Mouse (Mus musculus) embryonic facial prominence, embryonic 10.5 days (tissue): ENCODE measurements around the gene Mmachc. TPM values are rescaled to one million over a fixed set of nuclear protein-coding genes. Genes with fewer than 3 reads are reported as not detected.

ENCODE experiments used
- DNase-seq: peaks from one replicate; pipeline ENCODE4 v3.0.0-alpha.2; 2017; ENCODE audit warnings: low spot score
- H3K27ac ChIP-seq: fragments of 300-500 bp; sonication (generic); replicated peaks from 2 replicates; pipeline ENCODE4 v1.5.1; 2016; ENCODE audit warnings: mild to moderate bottlenecking
- H3K27me3 ChIP-seq: fragments of 300-500 bp; sonication (generic); replicated peaks from 2 replicates; pipeline ENCODE4 v1.6.1; 2016; ENCODE audit warnings: low read depth, mild to moderate bottlenecking; ENCODE audit not compliant: poor library complexity, severe bottlenecking
- H3K36me3 ChIP-seq: fragments of 300-500 bp; sonication (generic); replicated peaks from 2 replicates; pipeline ENCODE4 v1.6.1; 2016; ENCODE audit warnings: mild to moderate bottlenecking, moderate library complexity
- H3K4me1 ChIP-seq: fragments of 300-500 bp; sonication (generic); 2 replicates; pipeline ENCODE4 v1.6.1; 2016
- H3K4me3 ChIP-seq: fragments of 300-500 bp; sonication (generic); 2 replicates; pipeline ENCODE4 v1.5.1; 2016; ENCODE audit warnings: mild to moderate bottlenecking, moderate library complexity
- H3K9me3 ChIP-seq: fragments of 300-500 bp; sonication (generic); 2 replicates; pipeline ENCODE4 v1.6.1; 2016; ENCODE audit warnings: mild to moderate bottlenecking
- WGBS: fragments of 180-500 bp; shearing (Covaris S2); methylation state at CpG from one replicate; pipeline ENCODE4 v1.1.7; 2016; 5-methylcytosine and 5-hydroxymethylcytosine counted together
- polyA plus RNA-seq: library from polyadenylated mRNA; unstranded; fragments of >200 nt; fragmentation: Nextera tagmentation; extraction: Ambion mirVana; gene quantifications from 2 replicates; pipeline ENCODE4 v1.2.1, GENCODE M21; 2016

Mmachc gene
- polyA plus RNA-seq, 1 experiment from 2014 or later: 39.8 TPM

DNA sequence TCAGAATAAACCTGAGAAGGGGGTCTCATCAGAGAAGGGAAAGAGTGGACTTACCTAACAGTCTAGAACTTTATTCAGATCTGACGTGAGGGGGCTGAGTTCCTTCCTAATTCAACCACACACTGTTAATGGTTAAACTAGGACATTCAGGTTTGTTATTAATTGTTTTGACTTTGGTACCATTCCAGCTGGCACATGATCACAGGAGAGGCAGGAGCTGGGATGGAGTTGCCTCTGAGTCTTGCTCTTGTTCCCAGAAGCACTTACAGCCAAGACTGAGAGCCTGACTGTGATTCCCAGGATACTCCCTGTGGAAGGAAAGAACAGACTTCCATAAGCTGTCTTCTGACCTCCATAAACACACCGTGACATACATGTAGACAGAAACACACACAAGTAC, 48.7 kb downstream of the Mmachc start:
- H3K27ac ChIP-seq: no peak overlapping the region
- no peak overlapping the region for H3K4me3 ChIP-seq
- H3K4me1 ChIP-seq: peaks cover 8% of the 10 kb centered on the region
- H3K27me3 ChIP-seq: no peaks in the 10 kb centered on the region
- no peaks in the 10 kb centered on the region for H3K9me3 ChIP-seq
- H3K36me3 ChIP-seq: no peaks in the 10 kb centered on the region
- no peak for DNase-seq
- 88% methylated on average over 2 of the region's 2 CpGs for WGBS

DNA sequence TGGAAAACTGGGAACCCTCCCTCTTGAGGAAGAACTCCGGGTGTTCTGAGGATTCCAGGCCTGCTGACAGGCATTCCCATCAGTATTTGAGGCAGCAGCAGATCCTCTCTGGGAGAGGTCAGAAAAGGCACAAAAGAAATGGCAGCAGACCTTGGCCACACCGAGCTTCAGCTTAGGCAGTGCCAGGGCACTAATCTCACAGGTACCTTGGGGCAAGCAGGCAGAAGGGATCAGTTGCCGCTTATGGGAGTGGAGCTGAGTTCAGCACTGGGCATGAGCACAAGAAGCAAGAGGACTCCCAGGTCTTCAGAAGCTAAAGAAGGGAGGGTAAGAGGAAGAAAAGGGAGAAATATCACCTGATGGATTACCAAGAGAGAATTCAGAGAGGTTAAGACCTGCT, 50.2 kb downstream of the Mmachc start:
- no peaks in the 10 kb centered on the region for H3K9me3 ChIP-seq
- H3K4me1 ChIP-seq: peaks cover 8% of the 10 kb centered on the region
- H3K36me3 ChIP-seq: no peaks in the 10 kb centered on the region
- no peak overlapping the region for H3K4me3 ChIP-seq
- no peak for DNase-seq
- H3K27me3 ChIP-seq: no peaks in the 10 kb centered on the region
- no peak overlapping the region for H3K27ac ChIP-seq
- WGBS: 44% methylated on average over 3 of the region's 3 CpGs

DNA sequence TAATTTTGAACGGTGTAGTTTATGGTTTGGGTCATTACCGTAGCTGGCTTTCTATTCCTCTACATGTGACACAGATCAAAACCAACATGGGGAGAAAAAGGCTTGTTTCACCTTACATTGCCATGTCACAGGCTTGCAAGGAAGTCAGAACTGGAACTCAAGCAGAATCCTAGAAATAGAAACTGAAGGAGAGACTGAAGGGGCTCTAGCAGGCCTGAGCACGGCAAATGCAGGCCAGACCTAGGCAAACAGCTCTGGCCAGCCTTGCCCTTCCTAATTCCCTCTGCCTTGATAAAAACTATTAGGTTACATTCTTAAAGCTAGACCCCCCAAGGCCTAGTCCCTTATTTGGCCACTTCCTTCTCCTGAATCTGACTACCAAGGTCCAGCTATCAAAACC, 52.5 kb downstream of the Mmachc start:
- no peaks in the 10 kb centered on the region for H3K27me3 ChIP-seq
- peaks cover 11% of the 10 kb centered on the region for H3K4me1 ChIP-seq
- WGBS: 61% methylated on average over 3 of the region's 3 CpGs
- H3K27ac ChIP-seq: no peak overlapping the region
- H3K4me3 ChIP-seq: no peak overlapping the region
- H3K9me3 ChIP-seq: no peaks in the 10 kb centered on the region
- no peaks in the 10 kb centered on the region for H3K36me3 ChIP-seq
- no peak for DNase-seq

DNA sequence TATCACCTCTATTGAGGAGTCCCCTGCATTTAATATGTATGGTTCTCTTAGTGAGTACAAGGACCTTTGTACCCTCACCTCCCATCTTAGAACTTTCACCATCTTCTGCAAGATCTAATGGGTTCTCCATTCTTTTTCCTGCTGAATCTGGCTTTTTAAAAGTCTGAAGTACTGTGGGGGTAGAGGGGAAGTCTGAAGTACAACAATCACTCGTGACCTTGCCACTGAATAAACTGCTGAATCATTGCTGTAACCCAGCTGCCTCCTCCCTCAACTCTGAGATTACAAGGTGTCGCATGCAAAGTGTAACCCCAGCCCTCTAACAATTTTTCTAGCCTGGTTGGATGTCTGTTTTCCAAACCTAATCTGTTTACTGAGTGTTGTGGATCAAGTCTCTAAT, 53.1 kb downstream of the Mmachc start:
- DNase-seq: no peak
- Histone ChIP-seq H3K4me1 (peaks cover 14% of the 10 kb centered on the region), H3K36me3 (peaks cover 1% of the 10 kb centered on the region; the same call in 1 of the 2 replicates), H3K27me3 (no peaks in the 10 kb centered on the region), H3K27ac (no peak overlapping the region), H3K9me3 (no peaks in the 10 kb centered on the region), H3K4me3 (no peak overlapping the region)
- WGBS: 60% methylated on average over 2 of the region's 2 CpGs

DNA sequence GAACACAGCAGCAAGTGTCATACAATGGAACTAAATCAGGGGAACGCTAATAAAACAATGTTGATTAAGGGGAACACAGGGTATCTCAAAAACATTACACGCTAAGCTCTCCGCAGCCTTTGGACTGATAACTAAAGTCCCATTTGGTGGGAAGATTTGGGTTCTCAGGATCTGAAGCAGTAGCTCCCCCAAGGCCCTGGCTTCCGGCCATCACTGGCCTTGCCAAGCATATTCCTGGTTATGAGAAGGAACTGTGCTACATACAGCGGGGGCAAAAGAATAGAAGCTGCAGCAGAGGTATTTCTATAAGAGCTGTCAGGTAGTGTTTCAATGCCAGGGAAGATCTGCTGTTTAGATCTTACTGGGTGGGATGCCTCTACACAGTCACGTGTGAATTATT, 55.0 kb downstream of the Mmachc start:
- no peaks in the 10 kb centered on the region for H3K9me3 ChIP-seq
- no peak overlapping the region for H3K4me3 ChIP-seq
- no peaks in the 10 kb centered on the region for H3K27me3 ChIP-seq
- H3K27ac ChIP-seq: no peak overlapping the region
- H3K4me1 ChIP-seq: peaks cover 24% of the 10 kb centered on the region
- no peak for DNase-seq
- peaks cover 20% of the 10 kb centered on the region for H3K36me3 ChIP-seq
- 91% methylated on average over 6 of the region's 6 CpGs for WGBS

Other genes starting within 250 kb of the Mmachc start
- gene Mast2, start 244.2 kb downstream of the Mmachc start, polyA plus RNA-seq: 16.1 and 17.5 TPM in 2 replicates
- 16.9 and 19.1 TPM in 2 replicates for gene Ipp, start 200.9 kb downstream of the Mmachc start, polyA plus RNA-seq
- gene Tmem69, start 152.5 kb downstream of the Mmachc start, polyA plus RNA-seq: 25.6 and 27.7 TPM in 2 replicates
- 33.8 and 35.3 TPM in 2 replicates for gene Gpbp1l1, start 150.7 kb downstream of the Mmachc start, polyA plus RNA-seq
- gene Ccdc17, start 111.8 kb downstream of the Mmachc start, polyA plus RNA-seq: 1.6 and 1.7 TPM in 2 replicates
- 333 and 342 TPM in 2 replicates for gene Nasp, start 80.5 kb downstream of the Mmachc start, polyA plus RNA-seq
- 644 and 663 TPM in 2 replicates for gene Akr1a1, start 56.7 kb downstream of the Mmachc start, polyA plus RNA-seq
- 1,415 and 1,463 TPM in 2 replicates for gene Prdx1, start 22.9 kb downstream of the Mmachc start, polyA plus RNA-seq
- gene Ccdc163, start 103 bp upstream of the Mmachc start, polyA plus RNA-seq: 38.3 and 38.5 TPM in 2 replicates
- gene Tesk2, start 12.5 kb upstream of the Mmachc start, polyA plus RNA-seq: 8.8 and 9.7 TPM in 2 replicates
- gene Toe1, start 99.2 kb upstream of the Mmachc start, polyA plus RNA-seq: 39.7 and 41.7 TPM in 2 replicates
- 27.4 and 32.6 TPM in 2 replicates for gene Mutyh, start 99.3 kb upstream of the Mmachc start, polyA plus RNA-seq
- 2.3 TPM in 2 replicates for gene Hpdl, start 113.3 kb upstream of the Mmachc start, polyA plus RNA-seq
- gene Zswim5, start 169.0 kb upstream of the Mmachc start, polyA plus RNA-seq: 2.7 and 3.0 TPM in 2 replicates